Mouse (Mus musculus): ENCODE measurements around the gene Scfd1. TPM values are rescaled to one million over a fixed set of nuclear protein-coding genes. Genes with fewer than 3 reads are reported as not detected.

Scfd1 gene
- polyA plus RNA-seq, 2 experiments, result 17.8 to 40.4 TPM

- ATAC-seq (ENCODE audit: insufficient read depth) (no peak), DNase-seq (ENCODE audit: low read depth in 3 of 3, low spot score in 3 of 3) (no peak)
- Histone ChIP-seq H3K27me3 (ENCODE audit: control insufficient read depth, insufficient read depth, low read length) (no peaks in the 10 kb centered on the region), H3K4me1 (replicated peaks; ENCODE audit: control insufficient read depth in 2 of 2, insufficient read depth in 2 of 2, low read length in 1 of 2) (peaks cover 0 to 7% of the 10 kb centered on the region in 2 experiments; a peak in 2 of 4 replicates), H3K9ac (replicated peaks) (no peak overlapping the region), H3K4me2 (ENCODE audit: low read depth) (no peak overlapping the region), H3K27ac (no peak overlapping the region), H3K4me3 (ENCODE audit: insufficient read depth in 1 of 2, low read depth in 2 of 2, low read length in 2 of 2) (no peak overlapping the region), H3K9me3 (ENCODE audit: control insufficient read depth, low read length) (no peaks in the 10 kb centered on the region), H3K36me3 (replicated peaks; ENCODE audit: control insufficient read depth, insufficient read depth, low read depth) (no peaks in the 10 kb centered on the region)
- 49% methylated on average over 7 of the region's 7 CpGs for WGBS (ENCODE audit: insufficient replicate concordance)
- TF ChIP-seq EP300 (IDR thresholded peaks at IDR 0.05; ENCODE audit: low read depth) (no peak), CTCF (IDR thresholded peaks at IDR 0.05; ENCODE audit: low read depth) (no peak)
Observed at GRCm38 (mm10) chr12:51492040-51492439, 114.7 kb downstream of the Scfd1 start.

GRCm38 (mm10) chr12:51493476-51493875 lies 116.2 kb downstream of the Scfd1 start:
- Histone ChIP-seq H3K36me3 (replicated peaks; ENCODE audit: control insufficient read depth, insufficient read depth, low read depth) (no peaks in the 10 kb centered on the region), H3K9ac (replicated peaks) (no peak overlapping the region), H3K4me3 (ENCODE audit: insufficient read depth in 1 of 2, low read depth in 2 of 2, low read length in 2 of 2) (no peak overlapping the region), H3K9me3 (ENCODE audit: control insufficient read depth, low read length) (no peaks in the 10 kb centered on the region), H3K27me3 (ENCODE audit: control insufficient read depth, insufficient read depth, low read length) (no peaks in the 10 kb centered on the region), H3K4me1 (replicated peaks; ENCODE audit: control insufficient read depth in 2 of 2, insufficient read depth in 2 of 2, low read length in 1 of 2) (peaks cover 0 to 7% of the 10 kb centered on the region in 2 experiments; a peak in 2 of 4 replicates), H3K4me2 (ENCODE audit: low read depth) (no peak overlapping the region), H3K27ac (no peak overlapping the region)
- WGBS (ENCODE audit: insufficient replicate concordance), result 71% methylated on average over 11 of the region's 11 CpGs
- no peak for ATAC-seq (ENCODE audit: insufficient read depth)
- no peak for DNase-seq (ENCODE audit: low read depth in 3 of 3, low spot score in 3 of 3)
- no peak for TF ChIP-seq CTCF (IDR thresholded peaks at IDR 0.05; ENCODE audit: low read depth)
- no peak for TF ChIP-seq EP300 (IDR thresholded peaks at IDR 0.05; ENCODE audit: low read depth)

- peaks cover 0 to 7% of the 10 kb centered on the region in 2 experiments; a peak in 2 of 4 replicates for H3K4me1 ChIP-seq (replicated peaks; ENCODE audit: control insufficient read depth in 2 of 2, insufficient read depth in 2 of 2, low read length in 1 of 2)
- H3K9ac ChIP-seq (replicated peaks), result no peak overlapping the region
- H3K27me3 ChIP-seq (ENCODE audit: control insufficient read depth, insufficient read depth, low read length), result no peaks in the 10 kb centered on the region
- TF ChIP-seq EP300 (IDR thresholded peaks at IDR 0.05; ENCODE audit: low read depth) (no peak), CTCF (IDR thresholded peaks at IDR 0.05; ENCODE audit: low read depth) (no peak)
- H3K4me3 ChIP-seq (ENCODE audit: insufficient read depth in 1 of 2, low read depth in 2 of 2, low read length in 2 of 2), result no peak overlapping the region
- WGBS (ENCODE audit: insufficient replicate concordance), result 83% methylated on average over 20 of the region's 20 CpGs
- no peak overlapping the region for H3K4me2 ChIP-seq (ENCODE audit: low read depth)
- ATAC-seq (ENCODE audit: insufficient read depth), result no peak
- no peaks in the 10 kb centered on the region for H3K36me3 ChIP-seq (replicated peaks; ENCODE audit: control insufficient read depth, insufficient read depth, low read depth)
- no peak overlapping the region for H3K27ac ChIP-seq
- H3K9me3 ChIP-seq (ENCODE audit: control insufficient read depth, low read length), result no peaks in the 10 kb centered on the region
- no peak for DNase-seq (ENCODE audit: low read depth in 3 of 3, low spot score in 3 of 3)
Observed at GRCm38 (mm10) chr12:51494641-51495040, 117.3 kb downstream of the Scfd1 start.

Other genes starting within 250 kb of the Scfd1 start
- gene G2e3, start 29.4 kb upstream of the Scfd1 start, polyA plus RNA-seq (2012; rRNA removed), result 5.6 and 7.9 TPM in 2 replicates
- 14.6 and 14.9 TPM in 2 replicates for gene G2e3, start 29.4 kb upstream of the Scfd1 start, polyA plus RNA-seq (2014; fragmentation: Nextera tagmentation; extraction: Ambion mirVana)
- gene Coch, start 215.8 kb downstream of the Scfd1 start, polyA plus RNA-seq (2012; rRNA removed), result 0.02 and 0.03 TPM in 2 replicates
- 0.08 TPM in 1 of 2 replicates, not detected in the other for gene Coch, start 215.8 kb downstream of the Scfd1 start, polyA plus RNA-seq (2014; fragmentation: Nextera tagmentation; extraction: Ambion mirVana)

Data from liver, embryonic 14.5 days (tissue).